Comparison of ENCODE assay signal across 10 mouse cellular contexts in genomic region chr12:105063201-105064134, GRCm38 (mm10). TPM values are rescaled to one million over a fixed set of nuclear protein-coding genes. Genes with fewer than 3 reads are reported as not detected.
DNase-seq lines count a peak whose midpoint lies in the region; ATAC-seq and TF ChIP-seq lines count a peak whose summit lies in the region.
"Had no signal": no experiment of that assay in that cellular context is flagged by ENCODE, and none has a peak within 500 bp of the region (broad histone marks: within the 10 kb centered on the region; RNA-seq: fewer than 3 reads in every experiment).

No protein-coding gene starts in this region.

- H3K4me3 ChIP-seq in intestine, postnatal 0 days (ENCODE audit: low read depth, low read length) = no peak overlapping the region
- H3K4me3 ChIP-seq in intestine, embryonic 16.5 days (ENCODE audit: low read length) = no peak overlapping the region
- H3K4me3 ChIP-seq in E14TG2a.4 (replicated peaks; ENCODE audit: low read length) = peak overlapping the region; percentile 75
- no peak overlapping the region for H3K4me3 ChIP-seq in midbrain, embryonic 10.5 days
- H3K4me3 ChIP-seq in heart, embryonic 11.5 days (ENCODE audit: low read depth, low read length) = no peak overlapping the region
- H3K4me3 ChIP-seq in gastrocnemius, adult 2 months = no peak overlapping the region

- H3K9me3 ChIP-seq in intestine, postnatal 0 days (ENCODE audit: control insufficient read depth) = no peaks in the 10 kb centered on the region
- H3K9me3 ChIP-seq in intestine, embryonic 16.5 days (ENCODE audit: control insufficient read depth, low read length) = no peaks in the 10 kb centered on the region
- peaks cover 11% of the 10 kb centered on the region for H3K9me3 ChIP-seq in E14TG2a.4 (ENCODE audit: low read length)
- H3K9me3 ChIP-seq in midbrain, embryonic 10.5 days (replicated peaks) = no peaks in the 10 kb centered on the region
- H3K9me3 ChIP-seq in heart, embryonic 11.5 days (replicated peaks; ENCODE audit: control insufficient read depth, low read length) = no peaks in the 10 kb centered on the region

- no peak overlapping the region for H3K4me2 ChIP-seq in intestine, postnatal 0 days (replicated peaks; ENCODE audit: low read depth)
- no peak overlapping the region for H3K4me2 ChIP-seq in intestine, embryonic 16.5 days (ENCODE audit: low read depth, low read length)
- no peak overlapping the region for H3K4me2 ChIP-seq in heart, embryonic 11.5 days

- DNase-seq in forelimb bud, embryonic 11.5 days (ENCODE audit: low read depth, low spot score) = peak; percentile 37
- peak; percentile 28 for DNase-seq in midbrain, embryonic 10.5 days (ENCODE audit: low spot score)
- no peak for DNase-seq in gastrocnemius, postnatal 10 days
- DNase-seq in gastrocnemius, adult 2 months = no peak
- DNase-seq: cerebellum, adult 11 months had no signal

- H3K36me3 ChIP-seq in intestine, postnatal 0 days (ENCODE audit: control insufficient read depth, insufficient read depth) = no peaks in the 10 kb centered on the region
- H3K36me3 ChIP-seq in intestine, embryonic 16.5 days (ENCODE audit: control insufficient read depth, insufficient read depth, low read length) = no peaks in the 10 kb centered on the region
- H3K36me3 ChIP-seq in E14TG2a.4 (ENCODE audit: insufficient read depth, low read length) = no peaks in the 10 kb centered on the region
- no peaks in the 10 kb centered on the region for H3K36me3 ChIP-seq in midbrain, embryonic 10.5 days
- no peaks in the 10 kb centered on the region for H3K36me3 ChIP-seq in heart, embryonic 11.5 days (ENCODE audit: control insufficient read depth, insufficient read depth, low read length)

- H3K27me3 ChIP-seq in intestine, postnatal 0 days (replicated peaks; ENCODE audit: control insufficient read depth, insufficient read depth, low read length) = no peaks in the 10 kb centered on the region
- no peaks in the 10 kb centered on the region for H3K27me3 ChIP-seq in intestine, embryonic 16.5 days (replicated peaks; ENCODE audit: control insufficient read depth, insufficient read depth, low read length)
- peaks cover 27% of the 10 kb centered on the region for H3K27me3 ChIP-seq in E14TG2a.4 (ENCODE audit: insufficient read depth, low read length)
- H3K27me3 ChIP-seq in midbrain, embryonic 10.5 days (ENCODE audit: low read depth, poor library complexity, severe bottlenecking) = no peaks in the 10 kb centered on the region
- H3K27me3 ChIP-seq in heart, embryonic 11.5 days (ENCODE audit: control insufficient read depth, insufficient read depth, low read length) = 0 out of 2 replicates have a peak, but pooled peaks cover 3% of the 10 kb centered on the region

- no peak overlapping the region for H3K9ac ChIP-seq in intestine, postnatal 0 days (ENCODE audit: low read depth, low read length)
- no peak overlapping the region for H3K9ac ChIP-seq in intestine, embryonic 16.5 days (ENCODE audit: low read depth, low read length)
- no peak overlapping the region for H3K9ac ChIP-seq in heart, embryonic 11.5 days (ENCODE audit: low read depth, low read length)

- ATAC-seq in intestine, postnatal 0 days = no peak
- no peak for ATAC-seq in intestine, embryonic 16.5 days
- ATAC-seq in heart, embryonic 11.5 days (replicated peaks; ENCODE audit: insufficient number of reproducible peaks, low FRiP score, low TSS enrichment) = no peak
- ATAC-seq: Patski had no signal

- WGBS in intestine, postnatal 0 days = 45% methylated on average over 28 of the region's 28 CpGs
- 43% methylated on average over 28 of the region's 28 CpGs for WGBS in intestine, embryonic 16.5 days
- WGBS in midbrain, embryonic 10.5 days = 47% methylated on average over 28 of the region's 28 CpGs
- 45% methylated on average over 28 of the region's 28 CpGs for WGBS in heart, embryonic 11.5 days (ENCODE audit: insufficient replicate concordance)

- peak; percentile 37 for TF ChIP-seq CTCF in intestine, postnatal 0 days (IDR thresholded peaks at IDR 0.05; ENCODE audit: low read depth)
- TF ChIP-seq CTCF in E14TG2a.4 (conservative IDR thresholded peaks at IDR 0.05; ENCODE audit: low read length) = peak; percentile 84
- TF ChIP-seq CTCF in gastrocnemius, adult 2 months (IDR thresholded peaks at IDR 0.05) = no peak

- no peak overlapping the region for H3K27ac ChIP-seq in intestine, postnatal 0 days (ENCODE audit: low read depth, low read length)
- H3K27ac ChIP-seq in intestine, embryonic 16.5 days (ENCODE audit: low read length) = no peak overlapping the region
- H3K27ac ChIP-seq in midbrain, embryonic 10.5 days (replicated peaks) = no peak overlapping the region
- no peak overlapping the region for H3K27ac ChIP-seq in heart, embryonic 11.5 days (ENCODE audit: low read depth, low read length)
- no peak overlapping the region for H3K27ac ChIP-seq in gastrocnemius, adult 2 months

- H3K4me1 ChIP-seq in intestine, postnatal 0 days (replicated peaks; ENCODE audit: control insufficient read depth, insufficient read depth, low read length) = no peaks in the 10 kb centered on the region
- H3K4me1 ChIP-seq in intestine, embryonic 16.5 days (ENCODE audit: control insufficient read depth, insufficient read depth, low read length) = no peaks in the 10 kb centered on the region
- peaks cover 62% of the 10 kb centered on the region for H3K4me1 ChIP-seq in E14TG2a.4 (replicated peaks; ENCODE audit: low read depth, low read length)
- 0 out of 2 replicates have a peak, but pooled peaks cover 4% of the 10 kb centered on the region for H3K4me1 ChIP-seq in midbrain, embryonic 10.5 days
- no peaks in the 10 kb centered on the region for H3K4me1 ChIP-seq in heart, embryonic 11.5 days (ENCODE audit: control insufficient read depth, insufficient read depth, low read length)

- intact Hi-C loops in gastrocnemius, adult 2 months (cut with DNase I) = no loop called here

RNA-seq across cellular contexts. Expression of gene Glrx5, which starts 31.0 kb away (rescaled TPM):
- 209 TPM in 2 replicates for polyA plus RNA-seq in intestine, postnatal 0 days (2015; fragmentation: Nextera tagmentation; extraction: Ambion mirVana)
- 185 and 199 TPM in 2 replicates for polyA plus RNA-seq in intestine, embryonic 16.5 days (2015; fragmentation: Nextera tagmentation; extraction: Ambion mirVana)
- polyA plus RNA-seq in midbrain, embryonic 10.5 days (2016; fragmentation: Nextera tagmentation; extraction: Ambion mirVana) = 217 and 246 TPM in 2 replicates
- polyA plus RNA-seq in heart, embryonic 11.5 days (2014; fragmentation: Nextera tagmentation; extraction: Ambion mirVana) = 214 and 254 TPM in 2 replicates
- total RNA-seq in gastrocnemius, postnatal 10 days (2021) = 10 to 100 TPM; 60.5 to 69.7 TPM
- 10 to 100 TPM; 57.2 to 72.1 TPM for total RNA-seq in gastrocnemius, adult 2 months (2021)

RNA-seq across cellular contexts. Expression of gene Syne3, which starts 53.9 kb away (rescaled TPM):
- polyA plus RNA-seq in intestine, postnatal 0 days (2015; fragmentation: Nextera tagmentation; extraction: Ambion mirVana) = 1.6 and 1.8 TPM in 2 replicates
- 0.51 and 0.66 TPM in 2 replicates for polyA plus RNA-seq in intestine, embryonic 16.5 days (2015; fragmentation: Nextera tagmentation; extraction: Ambion mirVana)
- polyA plus RNA-seq in midbrain, embryonic 10.5 days (2016; fragmentation: Nextera tagmentation; extraction: Ambion mirVana) = 0.10 and 0.14 TPM in 2 replicates
- 0.10 and 0.42 TPM in 2 replicates for polyA plus RNA-seq in heart, embryonic 11.5 days (2014; fragmentation: Nextera tagmentation; extraction: Ambion mirVana)
- 10 to 100 TPM in 1 of 2 experiments, 1 to 10 TPM in 1; 9.0 to 11.5 TPM for total RNA-seq in gastrocnemius, postnatal 10 days (2021)
- 1 to 10 TPM; 4.1 to 4.7 TPM for total RNA-seq in gastrocnemius, adult 2 months (2021)

Comparison
In these comparisons a context has a peak if more than half of its experiments do, and no peak if none do; other contexts are left out.
1. DNase-seq: peak in forelimb bud, embryonic 11.5 days (single experiment) and midbrain, embryonic 10.5 days (single experiment); none in gastrocnemius, postnatal 10 days (single experiment) and gastrocnemius, adult 2 months (single experiment).